Mouse (Mus musculus): ENCODE results near the gene Nr4a1.

The Nr4a1 gene

GRCm38 (mm10) chr15:101253886-101254795 lies at the start of gene Nr4a1:
Nr4a1 (plus strand) TSS chr15:101254269.
- DNase-seq (ENCODE audit: low spot score in 2 of 2): peak; percentile 57 to 58

- no peak for DNase-seq (ENCODE audit: low spot score in 2 of 2)
Observed at GRCm38 (mm10) chr15:101204781-101205180, 49.3 kb upstream of the Nr4a1 start.

GRCm38 (mm10) chr15:101210228-101210627 lies 43.8 kb upstream of the Nr4a1 start:
- peak; percentile 44 to 85 for DNase-seq (ENCODE audit: low spot score in 2 of 2)

GRCm38 (mm10) chr15:101210998-101211613 lies 43.0 kb upstream of the Nr4a1 start:
- no peak for DNase-seq (ENCODE audit: low spot score in 2 of 2)

- DNase-seq (ENCODE audit: low spot score in 2 of 2): no peak
Observed at GRCm38 (mm10) chr15:101212435-101212834, 41.6 kb upstream of the Nr4a1 start.

- no peak for DNase-seq (ENCODE audit: low spot score in 2 of 2)
Observed at GRCm38 (mm10) chr15:101215136-101215535, 38.9 kb upstream of the Nr4a1 start.

GRCm38 (mm10) chr15:101216036-101216435 lies 38.0 kb upstream of the Nr4a1 start:
- DNase-seq (ENCODE audit: low spot score in 2 of 2): no peak

GRCm38 (mm10) chr15:101220905-101221297 lies 33.2 kb upstream of the Nr4a1 start:
- DNase-seq (ENCODE audit: low spot score in 2 of 2): no peak

GRCm38 (mm10) chr15:101221298-101222104 lies 32.6 kb upstream of the Nr4a1 start:
- peak; percentile 57 to 82 for DNase-seq (ENCODE audit: low spot score in 2 of 2)

- no peak for DNase-seq (ENCODE audit: low spot score in 2 of 2)
Observed at GRCm38 (mm10) chr15:101222897-101223482, 31.1 kb upstream of the Nr4a1 start.

GRCm38 (mm10) chr15:101223596-101223995 lies 30.5 kb upstream of the Nr4a1 start:
- no peak for DNase-seq (ENCODE audit: low spot score in 2 of 2)

GRCm38 (mm10) chr15:101224006-101224906 lies 29.8 kb upstream of the Nr4a1 start, which contains the start of gene Grasp:
Grasp (plus strand) TSS chr15:101224188.
- DNase-seq (ENCODE audit: low spot score in 2 of 2): peak; percentile 67

GRCm38 (mm10) chr15:101224977-101225376 lies 29.1 kb upstream of the Nr4a1 start:
- DNase-seq (ENCODE audit: low spot score in 2 of 2): no peak

GRCm38 (mm10) chr15:101227971-101228370 lies 26.1 kb upstream of the Nr4a1 start:
- no peak for DNase-seq (ENCODE audit: low spot score in 2 of 2)

- no peak for DNase-seq (ENCODE audit: low spot score in 2 of 2)
Observed at GRCm38 (mm10) chr15:101228866-101229590, 25.0 kb upstream of the Nr4a1 start.

GRCm38 (mm10) chr15:101230503-101230902 lies 23.6 kb upstream of the Nr4a1 start:
- no peak for DNase-seq (ENCODE audit: low spot score in 2 of 2)

- no peak for DNase-seq (ENCODE audit: low spot score in 2 of 2)
Observed at GRCm38 (mm10) chr15:101230995-101231647, 22.9 kb upstream of the Nr4a1 start.

- no peak for DNase-seq (ENCODE audit: low spot score in 2 of 2)
Observed at GRCm38 (mm10) chr15:101231648-101232180, 22.4 kb upstream of the Nr4a1 start.

GRCm38 (mm10) chr15:101232607-101233006 lies 21.5 kb upstream of the Nr4a1 start:
- no peak for DNase-seq (ENCODE audit: low spot score in 2 of 2)

Measured in thymus, postnatal 10 days (tissue).